Mouse (Mus musculus): ENCODE data around the gene Gmppb. TPM values are rescaled to one million over a fixed set of nuclear protein-coding genes. Genes with fewer than 3 reads are reported as not detected.
A peak's percentile ranks its signal among the peaks of the same experiment; 100 is the strongest.

Gene Gmppb
- polyA plus RNA-seq, 1 experiment from 2014 or later = 15.3 TPM

- peaks cover 81% of the 10 kb centered on the region for H3K36me3 ChIP-seq (replicated peaks)
- H3K27me3 ChIP-seq = no peaks in the 10 kb centered on the region
- ATAC-seq (ENCODE audit: insufficient read depth) = no peak
- 0 out of 2 replicates have a peak overlapping the region, but pooled peaks have one; percentile 23 for H3K9ac ChIP-seq
- peaks cover 63% of the 10 kb centered on the region for H3K4me1 ChIP-seq (replicated peaks)
- 66% methylated on average over 7 of the region's 7 CpGs for WGBS (ENCODE audit: insufficient replicate concordance)
- H3K27ac ChIP-seq (replicated peaks) = peak overlapping the region; percentile 53
- H3K4me2 ChIP-seq = 0 out of 2 replicates have a peak overlapping the region, but pooled peaks have one; percentile 56
- no peaks in the 10 kb centered on the region for H3K9me3 ChIP-seq (replicated peaks)
- H3K4me3 ChIP-seq (replicated peaks) = no peak overlapping the region
Measured at GRCm38 (mm10) chr9:108052411-108052810, 3.4 kb downstream of the Gmppb start.

GRCm38 (mm10) chr9:108052885-108053664, 4.0 kb downstream of the Gmppb start, which contains the start of gene Amigo3:
TSS of gene Amigo3 (plus strand) at chr9:108053159.
- H3K27me3 ChIP-seq = no peaks in the 10 kb centered on the region
- peaks cover 84% of the 10 kb centered on the region for H3K36me3 ChIP-seq (replicated peaks)
- peak within 1 kb of the TSS; percentile 56 for H3K4me2 ChIP-seq
- H3K9ac ChIP-seq = peak within 1 kb of the TSS; percentile 23; the same call in 1 of the 2 replicates
- 51% methylated on average over 20 of the region's 20 CpGs for WGBS (ENCODE audit: insufficient replicate concordance)
- peak within 1 kb of the TSS; percentile 53 for H3K27ac ChIP-seq (replicated peaks)
- 0 out of 2 replicates have a peak within 1 kb of the TSS, but pooled peaks have one; percentile 10 for H3K4me3 ChIP-seq (replicated peaks)
- ATAC-seq (ENCODE audit: insufficient read depth) = peak; percentile 11
- H3K9me3 ChIP-seq (replicated peaks) = no peaks in the 10 kb centered on the region
- peaks cover 57% of the 10 kb centered on the region for H3K4me1 ChIP-seq (replicated peaks)

DNA sequence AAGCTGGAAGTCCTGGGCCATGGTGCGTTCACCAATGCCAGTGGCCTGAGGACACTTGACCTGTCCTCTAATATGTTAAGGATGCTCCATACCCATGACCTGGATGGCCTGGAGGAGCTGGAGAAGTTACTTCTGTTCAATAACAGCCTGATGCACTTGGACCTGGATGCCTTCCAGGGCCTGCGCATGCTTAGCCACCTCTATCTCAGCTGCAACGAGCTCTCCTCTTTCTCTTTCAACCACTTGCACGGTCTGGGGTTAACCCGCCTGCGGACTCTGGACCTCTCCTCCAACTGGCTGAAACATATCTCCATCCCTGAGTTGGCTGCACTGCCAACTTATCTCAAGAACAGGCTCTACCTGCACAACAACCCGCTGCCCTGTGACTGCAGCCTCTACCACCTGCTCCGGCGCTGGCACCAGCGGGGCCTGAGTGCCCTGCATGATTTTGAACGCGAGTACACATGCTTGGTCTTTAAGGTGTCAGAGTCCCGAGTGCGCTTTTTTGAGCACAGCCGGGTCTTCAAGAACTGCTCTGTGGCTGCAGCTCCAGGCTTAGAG, 4.7 kb downstream of the Gmppb start:
- no peaks in the 10 kb centered on the region for H3K9me3 ChIP-seq (replicated peaks)
- no peaks in the 10 kb centered on the region for H3K27me3 ChIP-seq
- no peak overlapping the region for H3K4me3 ChIP-seq (replicated peaks)
- peaks cover 50% of the 10 kb centered on the region for H3K4me1 ChIP-seq (replicated peaks)
- 0 out of 2 replicates have a peak overlapping the region, but pooled peaks have one; percentile 56 for H3K4me2 ChIP-seq
- H3K27ac ChIP-seq (replicated peaks) = no peak overlapping the region
- WGBS (ENCODE audit: insufficient replicate concordance) = 91% methylated on average over 15 of the region's 15 CpGs
- no peak overlapping the region for H3K9ac ChIP-seq
- peaks cover 91% of the 10 kb centered on the region for H3K36me3 ChIP-seq (replicated peaks)
- no peak for ATAC-seq (ENCODE audit: insufficient read depth)

GRCm38 (mm10) chr9:108054331-108055040, 5.4 kb downstream of the Gmppb start:
- H3K36me3 ChIP-seq (replicated peaks) = peaks cover 98% of the 10 kb centered on the region
- no peak for ATAC-seq (ENCODE audit: insufficient read depth)
- H3K27ac ChIP-seq (replicated peaks) = no peak overlapping the region
- no peaks in the 10 kb centered on the region for H3K27me3 ChIP-seq
- H3K9ac ChIP-seq = no peak overlapping the region
- H3K4me3 ChIP-seq (replicated peaks) = no peak overlapping the region
- no peaks in the 10 kb centered on the region for H3K9me3 ChIP-seq (replicated peaks)
- WGBS (ENCODE audit: insufficient replicate concordance) = 88% methylated on average over 22 of the region's 22 CpGs
- H3K4me1 ChIP-seq (replicated peaks) = peaks cover 48% of the 10 kb centered on the region
- no peak overlapping the region for H3K4me2 ChIP-seq

- ATAC-seq (ENCODE audit: insufficient read depth) = no peak
- Histone ChIP-seq H3K27ac (replicated peaks) (0 out of 2 replicates have a peak overlapping the region, but pooled peaks have one; percentile 11), H3K4me3 (replicated peaks) (no peak overlapping the region), H3K4me2 (no peak overlapping the region), H3K9me3 (replicated peaks) (no peaks in the 10 kb centered on the region), H3K27me3 (no peaks in the 10 kb centered on the region), H3K4me1 (replicated peaks) (peaks cover 42% of the 10 kb centered on the region), H3K9ac (no peak overlapping the region), H3K36me3 (replicated peaks) (peaks cover 100% of the 10 kb centered on the region)
- WGBS (ENCODE audit: insufficient replicate concordance) = 48% methylated on average over 1 of the region's 1 CpGs
Measured at GRCm38 (mm10) chr9:108055061-108055460, 6.0 kb downstream of the Gmppb start.

- H3K36me3 ChIP-seq (replicated peaks) = peaks cover 100% of the 10 kb centered on the region
Measured at GRCm38 (mm10) chr9:108055661-108056237, 6.7 kb downstream of the Gmppb start.

GRCm38 (mm10) chr9:108056361-108057261, 7.6 kb downstream of the Gmppb start:
- Histone ChIP-seq H3K36me3 (replicated peaks) (peaks cover 100% of the 10 kb centered on the region), H3K4me2 (no peak overlapping the region), H3K27me3 (no peaks in the 10 kb centered on the region), H3K27ac (replicated peaks) (no peak overlapping the region), H3K4me3 (replicated peaks) (no peak overlapping the region), H3K4me1 (replicated peaks) (peaks cover 37% of the 10 kb centered on the region), H3K9me3 (replicated peaks) (no peaks in the 10 kb centered on the region), H3K9ac (no peak overlapping the region)
- 89% methylated on average over 28 of the region's 28 CpGs for WGBS (ENCODE audit: insufficient replicate concordance)
- ATAC-seq (ENCODE audit: insufficient read depth) = no peak

More at GRCm38 (mm10) chr9:108055661-108056237, 6.7 kb downstream of the Gmppb start:
- no peak for ATAC-seq (ENCODE audit: insufficient read depth)
- no peak overlapping the region for H3K27ac ChIP-seq (replicated peaks)
- WGBS (ENCODE audit: insufficient replicate concordance) = 97% methylated on average over 6 of the region's 6 CpGs
- H3K4me1 ChIP-seq (replicated peaks) = peaks cover 37% of the 10 kb centered on the region
- no peaks in the 10 kb centered on the region for H3K27me3 ChIP-seq
- no peak overlapping the region for H3K4me2 ChIP-seq
- H3K4me3 ChIP-seq (replicated peaks) = no peak overlapping the region
- no peaks in the 10 kb centered on the region for H3K9me3 ChIP-seq (replicated peaks)
- H3K9ac ChIP-seq = no peak overlapping the region

GRCm38 (mm10) chr9:108057262-108057562, 8.2 kb downstream of the Gmppb start:
- Histone ChIP-seq H3K9ac (no peak overlapping the region), H3K4me2 (no peak overlapping the region), H3K36me3 (replicated peaks) (peaks cover 100% of the 10 kb centered on the region), H3K9me3 (replicated peaks) (no peaks in the 10 kb centered on the region), H3K4me1 (replicated peaks) (peaks cover 35% of the 10 kb centered on the region), H3K27ac (replicated peaks) (no peak overlapping the region), H3K27me3 (no peaks in the 10 kb centered on the region), H3K4me3 (replicated peaks) (no peak overlapping the region)
- 82% methylated on average over 5 of the region's 5 CpGs for WGBS (ENCODE audit: insufficient replicate concordance)
- no peak for ATAC-seq (ENCODE audit: insufficient read depth)

DNA sequence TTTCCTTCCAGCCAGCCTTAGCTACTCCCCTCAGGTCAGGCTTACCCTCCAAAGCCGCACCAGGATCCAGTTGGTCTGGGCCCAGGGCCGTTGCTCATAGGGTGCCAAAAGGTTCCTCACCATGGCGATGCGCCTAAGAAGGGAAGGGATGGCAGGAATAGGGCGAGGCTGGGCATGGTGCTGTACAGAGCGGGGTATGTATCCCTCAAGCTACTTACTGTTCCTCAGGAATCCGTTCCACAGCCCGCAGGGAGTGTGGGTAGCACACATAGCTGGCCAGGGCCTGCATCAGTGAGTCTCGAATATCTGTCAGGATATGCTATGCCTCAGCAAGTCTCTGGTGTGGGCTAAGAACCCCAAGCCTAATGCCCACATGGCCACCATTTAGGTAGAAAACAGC, 9.2 kb downstream of the Gmppb start:
- ATAC-seq (ENCODE audit: insufficient read depth) = no peak
- WGBS (ENCODE audit: insufficient replicate concordance) = 97% methylated on average over 9 of the region's 9 CpGs

GRCm38 (mm10) chr9:108062142-108062541, 13.1 kb downstream of the Gmppb start:
- Histone ChIP-seq H3K27ac (replicated peaks) (no peak overlapping the region), H3K27me3 (no peaks in the 10 kb centered on the region), H3K36me3 (replicated peaks) (peaks cover 100% of the 10 kb centered on the region), H3K4me2 (no peak overlapping the region), H3K9ac (no peak overlapping the region), H3K4me3 (replicated peaks) (no peak overlapping the region), H3K9me3 (replicated peaks) (no peaks in the 10 kb centered on the region), H3K4me1 (replicated peaks) (peaks cover 25% of the 10 kb centered on the region)
- no peak for ATAC-seq (ENCODE audit: insufficient read depth)
- WGBS (ENCODE audit: insufficient replicate concordance) = 89% methylated on average over 3 of the region's 3 CpGs

More for the DNA sequence above, 9.2 kb downstream of the Gmppb start:
- Histone ChIP-seq H3K27ac (replicated peaks) (no peak overlapping the region), H3K9ac (no peak overlapping the region), H3K27me3 (no peaks in the 10 kb centered on the region), H3K4me3 (replicated peaks) (no peak overlapping the region), H3K4me1 (replicated peaks) (peaks cover 34% of the 10 kb centered on the region), H3K9me3 (replicated peaks) (no peaks in the 10 kb centered on the region), H3K4me2 (no peak overlapping the region), H3K36me3 (replicated peaks) (peaks cover 100% of the 10 kb centered on the region)

Measured in liver, embryonic 15.5 days (tissue).